Mouse (Mus musculus) liver, embryonic 13.5 days (tissue): ENCODE results near the gene Myg1. TPM values are rescaled to one million over a fixed set of nuclear protein-coding genes. Genes with fewer than 3 reads are reported as not detected.

Experiments
- ATAC-seq: fragments of 200-750 bp; cut with Nextera tagmentation; 2 replicates; pipeline ENCODE4 v1.8.0; 2017; ENCODE audit warnings: low read depth, mild to moderate bottlenecking, moderate number of reproducible peaks, moderate library complexity
- DNase-seq: peaks from one replicate; pipeline ENCODE4 v3.0.0; 2022
- H3K27ac ChIP-seq: fragments of 300-500 bp; sonication (generic); 2 replicates; pipeline ENCODE4 v1.5.1; 2015; ENCODE audit warnings: moderate library complexity, mild to moderate bottlenecking, inconsistent platforms
- H3K27me3 ChIP-seq: fragments of 300-500 bp; sonication (generic); 2 replicates; pipeline ENCODE4 v1.6.1; 2015; ENCODE audit warnings: mild to moderate bottlenecking, inconsistent platforms
- H3K36me3 ChIP-seq: fragments of 300-500 bp; sonication (generic); 2 replicates; pipeline ENCODE4 v1.6.1; 2015; ENCODE audit warnings: mild to moderate bottlenecking, inconsistent platforms
- H3K4me1 ChIP-seq: fragments of 300-500 bp; sonication (generic); replicated peaks from 2 replicates; pipeline ENCODE4 v1.6.1; 2015; ENCODE audit warnings: inconsistent platforms
- H3K4me2 ChIP-seq: fragments of 300-500 bp; sonication (generic); 2 replicates; pipeline ENCODE4 v1.6.1; 2015; ENCODE audit warnings: inconsistent platforms, mild to moderate bottlenecking, moderate library complexity
- H3K4me3 ChIP-seq: fragments of 300-500 bp; sonication (generic); replicated peaks from 2 replicates; pipeline ENCODE4 v1.5.1; 2015; ENCODE audit warnings: mild to moderate bottlenecking, inconsistent platforms
- H3K9ac ChIP-seq: fragments of 300-500 bp; sonication (generic); 2 replicates; pipeline ENCODE4 v1.6.1; 2015; ENCODE audit warnings: mild to moderate bottlenecking, inconsistent platforms
- H3K9me3 ChIP-seq: fragments of 300-500 bp; sonication (generic); replicated peaks from 2 replicates; pipeline ENCODE4 v1.6.1; 2016; ENCODE audit warnings: inconsistent platforms
- WGBS: fragments of 180-500 bp; shearing (Covaris S2); methylation state at CpG from one replicate; pipeline ENCODE4 v1.1.7; 2015; ENCODE audit not compliant: insufficient replicate concordance; 5-methylcytosine and 5-hydroxymethylcytosine counted together
- polyA plus RNA-seq: library from polyadenylated mRNA; unstranded; fragments of >200 nt; fragmentation: Nextera tagmentation; extraction: Ambion mirVana; gene quantifications from 2 replicates; pipeline ENCODE4 v1.2.1, GENCODE M21; 2015

Myg1 gene
- polyA plus RNA-seq = 46.0 and 48.6 TPM in 2 replicates

GRCm38 (mm10) chr15:102331610-102332015 is at the start of gene Myg1:
TSS of gene Myg1 (plus strand) at chr15:102331709.
- Histone ChIP-seq H3K36me3 (peaks cover 66% of the 10 kb centered on the region), H3K4me1 (peaks cover 35% of the 10 kb centered on the region), H3K9ac (peak within 1 kb of the TSS; percentile 82), H3K9me3 (no peaks in the 10 kb centered on the region), H3K27ac (peak within 1 kb of the TSS; percentile 81), H3K4me2 (peak within 1 kb of the TSS; percentile 92), H3K27me3 (no peaks in the 10 kb centered on the region), H3K4me3 (peak within 1 kb of the TSS; percentile 78)
- ATAC-seq (peak; percentile 90), DNase-seq (peak; percentile 71)
- WGBS = under 1% methylated on average over 30 of the region's 30 CpGs

GRCm38 (mm10) chr15:102282463-102283292 is 48.8 kb upstream of the Myg1 start:
- Histone ChIP-seq H3K9ac (0 out of 2 replicates have a peak overlapping the region, but pooled peaks have one; percentile 0), H3K36me3 (peaks cover 14% of the 10 kb centered on the region), H3K27ac (peak overlapping the region; percentile 47), H3K4me2 (peak overlapping the region; percentile 45), H3K9me3 (no peaks in the 10 kb centered on the region), H3K27me3 (no peaks in the 10 kb centered on the region), H3K4me3 (no peak overlapping the region), H3K4me1 (peaks cover 59% of the 10 kb centered on the region)
- 31% methylated on average over 8 of the region's 8 CpGs for WGBS
- 0 out of 2 replicates have a peak, but pooled peaks have one; percentile 11 for ATAC-seq
- DNase-seq = peak; percentile 27

- no peak overlapping the region; the same call in none of the 2 replicates for H3K27ac ChIP-seq
- no peak overlapping the region for H3K4me2 ChIP-seq
- H3K4me1 ChIP-seq = peaks cover 56% of the 10 kb centered on the region
- no peaks in the 10 kb centered on the region for H3K27me3 ChIP-seq
- peaks cover 14% of the 10 kb centered on the region for H3K36me3 ChIP-seq
- H3K4me3 ChIP-seq = no peak overlapping the region
- WGBS = 21% methylated on average over 3 of the region's 3 CpGs
- no peak for ATAC-seq
- no peak for DNase-seq
- no peaks in the 10 kb centered on the region for H3K9me3 ChIP-seq
- no peak overlapping the region for H3K9ac ChIP-seq
Observed at GRCm38 (mm10) chr15:102283648-102284047, 47.9 kb upstream of the Myg1 start.

GRCm38 (mm10) chr15:102287395-102287794 is 44.1 kb upstream of the Myg1 start:
- ATAC-seq (no peak), DNase-seq (peak; percentile 24)
- Histone ChIP-seq H3K9me3 (no peaks in the 10 kb centered on the region), H3K9ac (no peak overlapping the region), H3K27ac (no peak overlapping the region), H3K4me1 (peaks cover 24% of the 10 kb centered on the region), H3K27me3 (no peaks in the 10 kb centered on the region), H3K4me3 (no peak overlapping the region), H3K4me2 (no peak overlapping the region), H3K36me3 (no peaks in the 10 kb centered on the region)

- Histone ChIP-seq H3K27ac (peak within 1 kb of the TSS; percentile 75), H3K4me2 (peak within 1 kb of the TSS; percentile 80), H3K36me3 (peaks cover 32% of the 10 kb centered on the region), H3K9me3 (no peaks in the 10 kb centered on the region), H3K4me1 (peaks cover 48% of the 10 kb centered on the region), H3K9ac (peak within 1 kb of the TSS; percentile 87), H3K27me3 (no peaks in the 10 kb centered on the region), H3K4me3 (peak within 1 kb of the TSS; percentile 86)
- ATAC-seq = peak; percentile 97
- peak; percentile 90 for DNase-seq
- 6% methylated on average over 25 of the region's 25 CpGs for WGBS
Observed at GRCm38 (mm10) chr15:102295633-102296367, 35.7 kb upstream of the Myg1 start, which contains the start of gene Espl1. TSS of gene Espl1 (plus strand) at chr15:102296266.

GRCm38 (mm10) chr15:102296368-102297006 is 35.0 kb upstream of the Myg1 start:
- WGBS = 3% methylated on average over 24 of the region's 24 CpGs
- Histone ChIP-seq H3K4me1 (peaks cover 48% of the 10 kb centered on the region), H3K36me3 (peaks cover 38% of the 10 kb centered on the region), H3K27ac (peak overlapping the region; percentile 75), H3K9ac (peak overlapping the region; percentile 87), H3K4me3 (peak overlapping the region; percentile 86), H3K4me2 (peak overlapping the region; percentile 80), H3K9me3 (no peaks in the 10 kb centered on the region), H3K27me3 (no peaks in the 10 kb centered on the region)
- DNase-seq (no peak), ATAC-seq (peak; percentile 45)

GRCm38 (mm10) chr15:102302542-102302941 is 29.0 kb upstream of the Myg1 start:
- no peak for ATAC-seq
- Histone ChIP-seq H3K27me3 (no peaks in the 10 kb centered on the region), H3K4me1 (peaks cover 21% of the 10 kb centered on the region), H3K27ac (no peak overlapping the region), H3K36me3 (peaks cover 97% of the 10 kb centered on the region), H3K4me3 (no peak overlapping the region), H3K9ac (no peak overlapping the region), H3K9me3 (no peaks in the 10 kb centered on the region), H3K4me2 (no peak overlapping the region)
- 87% methylated on average over 6 of the region's 6 CpGs for WGBS
- no peak for DNase-seq

GRCm38 (mm10) chr15:102308717-102309116 is 22.8 kb upstream of the Myg1 start:
- Histone ChIP-seq H3K27ac (no peak overlapping the region), H3K4me2 (no peak overlapping the region), H3K9ac (no peak overlapping the region), H3K4me3 (no peak overlapping the region), H3K27me3 (no peaks in the 10 kb centered on the region), H3K4me1 (no peaks in the 10 kb centered on the region), H3K36me3 (peaks cover 99% of the 10 kb centered on the region), H3K9me3 (no peaks in the 10 kb centered on the region)
- WGBS = 83% methylated on average over 9 of the region's 9 CpGs
- no peak for ATAC-seq
- DNase-seq = no peak

GRCm38 (mm10) chr15:102310074-102310845 is 21.2 kb upstream of the Myg1 start:
- WGBS = 85% methylated on average over 10 of the region's 10 CpGs
- no peak for ATAC-seq
- Histone ChIP-seq H3K4me3 (no peak overlapping the region), H3K4me2 (no peak overlapping the region), H3K9me3 (no peaks in the 10 kb centered on the region), H3K27me3 (no peaks in the 10 kb centered on the region), H3K4me1 (no peaks in the 10 kb centered on the region), H3K27ac (no peak overlapping the region), H3K9ac (no peak overlapping the region), H3K36me3 (peaks cover 99% of the 10 kb centered on the region)
- DNase-seq = no peak

GRCm38 (mm10) chr15:102311489-102311888 is 20.0 kb upstream of the Myg1 start:
- H3K27ac ChIP-seq = no peak overlapping the region
- no peaks in the 10 kb centered on the region for H3K4me1 ChIP-seq
- no peak overlapping the region for H3K4me3 ChIP-seq
- H3K9me3 ChIP-seq = no peaks in the 10 kb centered on the region
- H3K27me3 ChIP-seq = no peaks in the 10 kb centered on the region
- H3K36me3 ChIP-seq = peaks cover 99% of the 10 kb centered on the region
- no peak for ATAC-seq
- no peak overlapping the region for H3K9ac ChIP-seq
- DNase-seq = no peak
- no peak overlapping the region for H3K4me2 ChIP-seq
